Mouse (Mus musculus): ENCODE measurements at regions not wholly inside any gene's neighbourhood (a gene's known extent, or its start where the extent isn't known, plus 50 kb on each side); places are given as distances from the start of the nearest gene placed in this dataset.

GRCm38 (mm10) chr8:15734461-15734860 lies 688.6 kb upstream of the BB014433 start:
- intact Hi-C loops (cut with DNase I), result no loop called here

- intact Hi-C loops (cut with DNase I), result loop anchor here (2.0 kb wide), 1 partner anchor 461 kb away; no protein-coding TSS in a partner anchor
Observed at GRCm38 (mm10) chr8:15731324-15731723, 685.4 kb upstream of the BB014433 start.

GRCm38 (mm10) chr8:15729075-15729474 lies 683.2 kb upstream of the BB014433 start:
- intact Hi-C loops (cut with DNase I), result loop anchor here (2.0 kb wide), 1 partner anchor 128 kb away; no protein-coding TSS in a partner anchor

GRCm38 (mm10) chr8:15726310-15726709 lies 680.4 kb upstream of the BB014433 start:
- intact Hi-C loops (cut with DNase I), result no loop called here
